Mouse (Mus musculus): ENCODE results near the gene Krtap4-6. TPM values are rescaled to one million over a fixed set of nuclear protein-coding genes. Genes with fewer than 3 reads are reported as not detected.

The Krtap4-6 gene
- polyA plus RNA-seq, 1 experiment: 0.15 TPM

GRCm38 (mm10) chr11:99633293-99633692 is 32.5 kb downstream of the Krtap4-6 start:
- Histone ChIP-seq H3K36me3 (ENCODE audit: control insufficient read depth, insufficient read depth, low read length) (no peaks in the 10 kb centered on the region), H3K4me1 (ENCODE audit: control insufficient read depth, insufficient read depth, low read length) (no peaks in the 10 kb centered on the region), H3K4me3 (ENCODE audit: control insufficient read depth, low read depth, low read length) (no peak overlapping the region), H3K27me3 (ENCODE audit: control insufficient read depth, insufficient read depth, low read length) (no peaks in the 10 kb centered on the region), H3K27ac (ENCODE audit: control insufficient read depth, insufficient read depth, low read depth, low read length) (no peak overlapping the region)
- no peak for TF ChIP-seq CTCF (IDR thresholded peaks at IDR 0.05; ENCODE audit: control insufficient read depth, insufficient read depth, insufficient replicate concordance, low read depth, low read length)
- TF ChIP-seq POLR2A (IDR thresholded peaks at IDR 0.05; ENCODE audit: control insufficient read depth, low read depth, low read length): no peak

- H3K4me3 ChIP-seq (ENCODE audit: control insufficient read depth, low read depth, low read length): no peak overlapping the region
- TF ChIP-seq POLR2A (IDR thresholded peaks at IDR 0.05; ENCODE audit: control insufficient read depth, low read depth, low read length): no peak
- TF ChIP-seq CTCF (IDR thresholded peaks at IDR 0.05; ENCODE audit: control insufficient read depth, insufficient read depth, insufficient replicate concordance, low read depth, low read length): no peak
- H3K36me3 ChIP-seq (ENCODE audit: control insufficient read depth, insufficient read depth, low read length): no peaks in the 10 kb centered on the region
- H3K4me1 ChIP-seq (ENCODE audit: control insufficient read depth, insufficient read depth, low read length): no peaks in the 10 kb centered on the region
- H3K27ac ChIP-seq (ENCODE audit: control insufficient read depth, insufficient read depth, low read depth, low read length): no peak overlapping the region
- no peaks in the 10 kb centered on the region for H3K27me3 ChIP-seq (ENCODE audit: control insufficient read depth, insufficient read depth, low read length)
These were observed 34.9 kb downstream of the Krtap4-6 start for GRCm38 (mm10) chr11:99630890-99631289.

- H3K4me3 ChIP-seq (ENCODE audit: control insufficient read depth, low read depth, low read length): no peak within 1 kb of the TSS
- no peak within 1 kb of the TSS for H3K27ac ChIP-seq (ENCODE audit: control insufficient read depth, insufficient read depth, low read depth, low read length)
- H3K27me3 ChIP-seq (ENCODE audit: control insufficient read depth, insufficient read depth, low read length): no peaks in the 10 kb centered on the region
- TF ChIP-seq POLR2A (IDR thresholded peaks at IDR 0.05; ENCODE audit: control insufficient read depth, low read depth, low read length): no peak
- TF ChIP-seq CTCF (IDR thresholded peaks at IDR 0.05; ENCODE audit: control insufficient read depth, insufficient read depth, insufficient replicate concordance, low read depth, low read length): no peak
- H3K36me3 ChIP-seq (ENCODE audit: control insufficient read depth, insufficient read depth, low read length): no peaks in the 10 kb centered on the region
- no peaks in the 10 kb centered on the region for H3K4me1 ChIP-seq (ENCODE audit: control insufficient read depth, insufficient read depth, low read length)
These were observed 37.6 kb downstream of the Krtap4-6 start, which contains the start of gene Krtap4-1 for GRCm38 (mm10) chr11:99628138-99628537. Gene Krtap4-1, minus strand, starts transcription at chr11:99628238.

- Histone ChIP-seq H3K36me3 (ENCODE audit: control insufficient read depth, insufficient read depth, low read length) (no peaks in the 10 kb centered on the region), H3K4me3 (ENCODE audit: control insufficient read depth, low read depth, low read length) (no peak within 1 kb of the TSS), H3K4me1 (ENCODE audit: control insufficient read depth, insufficient read depth, low read length) (no peaks in the 10 kb centered on the region), H3K27ac (ENCODE audit: control insufficient read depth, insufficient read depth, low read depth, low read length) (no peak within 1 kb of the TSS), H3K27me3 (ENCODE audit: control insufficient read depth, insufficient read depth, low read length) (no peaks in the 10 kb centered on the region)
- no peak for TF ChIP-seq CTCF (IDR thresholded peaks at IDR 0.05; ENCODE audit: control insufficient read depth, insufficient read depth, insufficient replicate concordance, low read depth, low read length)
- no peak for TF ChIP-seq POLR2A (IDR thresholded peaks at IDR 0.05; ENCODE audit: control insufficient read depth, low read depth, low read length)
These were observed 45.4 kb downstream of the Krtap4-6 start, which contains the start of gene Gm11562 for GRCm38 (mm10) chr11:99620335-99620734. Gene Gm11562, minus strand, starts transcription at chr11:99620435.

Other genes starting within 250 kb of the Krtap4-6 start
- 0.07 TPM in 1 of 2 replicates, not detected in the other for gene Krt12, start 243.7 kb downstream of the Krtap4-6 start, polyA plus RNA-seq (2012; rRNA removed)
- 0.06 and 0.14 TPM in 2 replicates for gene Krt20, start 227.8 kb downstream of the Krtap4-6 start, polyA plus RNA-seq (2012; rRNA removed)
- gene Krt23, start 172.8 kb downstream of the Krtap4-6 start, polyA plus RNA-seq (2012; rRNA removed): 0.24 and 0.53 TPM in 2 replicates
- gene Krt39, start 144.6 kb downstream of the Krtap4-6 start, polyA plus RNA-seq (2012; rRNA removed): 0.22 and 0.26 TPM in 2 replicates
- gene Krt40, start 122.8 kb downstream of the Krtap4-6 start, polyA plus RNA-seq (2012; rRNA removed): not detected in 2 replicates
- gene Krtap3-3, start 115.1 kb downstream of the Krtap4-6 start, polyA plus RNA-seq (2012; rRNA removed): not detected in 2 replicates
- not detected in 2 replicates for gene Krtap3-2, start 109.1 kb downstream of the Krtap4-6 start, polyA plus RNA-seq (2012; rRNA removed)
- not detected in 2 replicates for gene Gm11939, start 106.5 kb downstream of the Krtap4-6 start, polyA plus RNA-seq (2012; rRNA removed)
- gene Krtap3-1, start 99.3 kb downstream of the Krtap4-6 start, polyA plus RNA-seq (2012; rRNA removed): 0.48 TPM in 1 of 2 replicates, not detected in the other
- gene Krtap1-5, start 84.9 kb downstream of the Krtap4-6 start, polyA plus RNA-seq (2012; rRNA removed): not detected in 2 replicates
- not detected in 2 replicates for gene Krtap1-4, start 82.3 kb downstream of the Krtap4-6 start, polyA plus RNA-seq (2012; rRNA removed)
- 0.12 TPM in 1 of 2 replicates, not detected in the other for gene Krtap1-3, start 74.6 kb downstream of the Krtap4-6 start, polyA plus RNA-seq (2012; rRNA removed)
- not detected in 2 replicates for gene Krtap9-3, start 67.9 kb downstream of the Krtap4-6 start, polyA plus RNA-seq (2012; rRNA removed)
- gene Gm11938, start 62.7 kb downstream of the Krtap4-6 start, polyA plus RNA-seq (2012; rRNA removed): not detected in 2 replicates
- gene Gm11937, start 55.8 kb downstream of the Krtap4-6 start, polyA plus RNA-seq (2012; rRNA removed): not detected in 2 replicates
- 0.13 and 0.26 TPM in 2 replicates for gene Krtap2-4, start 51.1 kb downstream of the Krtap4-6 start, polyA plus RNA-seq (2012; rRNA removed)
- not detected in 2 replicates for gene Gm11562, start 45.5 kb downstream of the Krtap4-6 start, polyA plus RNA-seq (2012; rRNA removed)
- not detected in 2 replicates for gene Krtap4-1, start 37.7 kb downstream of the Krtap4-6 start, polyA plus RNA-seq (2012; rRNA removed)
- not detected in 2 replicates for gene Krtap4-2, start 30.9 kb downstream of the Krtap4-6 start, polyA plus RNA-seq (2012; rRNA removed)
- not detected in 2 replicates for gene Krtap4-7, start 21.9 kb downstream of the Krtap4-6 start, polyA plus RNA-seq (2012; rRNA removed)
- gene Gm11555, start 15.7 kb downstream of the Krtap4-6 start, polyA plus RNA-seq (2012; rRNA removed): not detected in 2 replicates
- not detected in 2 replicates for gene Gm11563, start 7.0 kb downstream of the Krtap4-6 start, polyA plus RNA-seq (2012; rRNA removed)
- not detected in 2 replicates for gene Gm14190, start 24.8 kb upstream of the Krtap4-6 start, polyA plus RNA-seq (2012; rRNA removed)
- gene Gm14180, start 68.3 kb upstream of the Krtap4-6 start, polyA plus RNA-seq (2012; rRNA removed): not detected in 2 replicates
- not detected in 2 replicates for gene Gm11595, start 107.0 kb upstream of the Krtap4-6 start, polyA plus RNA-seq (2012; rRNA removed)
- gene Krtap4-8, start 114.7 kb upstream of the Krtap4-6 start, polyA plus RNA-seq (2012; rRNA removed): not detected in 2 replicates
- not detected in 2 replicates for gene Krtap4-9, start 119.2 kb upstream of the Krtap4-6 start, polyA plus RNA-seq (2012; rRNA removed)
- gene Gm11596, start 127.5 kb upstream of the Krtap4-6 start, polyA plus RNA-seq (2012; rRNA removed): not detected in 2 replicates
- not detected in 2 replicates for gene Gm11569, start 133.0 kb upstream of the Krtap4-6 start, polyA plus RNA-seq (2012; rRNA removed)
- gene Gm11554, start 138.5 kb upstream of the Krtap4-6 start, polyA plus RNA-seq (2012; rRNA removed): not detected in 2 replicates
- gene Krtap4-13, start 143.9 kb upstream of the Krtap4-6 start, polyA plus RNA-seq (2012; rRNA removed): 0.14 and 0.28 TPM in 2 replicates
- 0.22 and 0.34 TPM in 2 replicates for gene Gm11564, start 149.7 kb upstream of the Krtap4-6 start, polyA plus RNA-seq (2012; rRNA removed)
- not detected in 2 replicates for gene 2300003K06Rik, start 172.1 kb upstream of the Krtap4-6 start, polyA plus RNA-seq (2012; rRNA removed)
- not detected in 2 replicates for gene Krtap4-16, start 185.6 kb upstream of the Krtap4-6 start, polyA plus RNA-seq (2012; rRNA removed)
- gene Gm11568, start 192.0 kb upstream of the Krtap4-6 start, polyA plus RNA-seq (2012; rRNA removed): not detected in 2 replicates
- not detected in 2 replicates for gene Gm11559, start 198.5 kb upstream of the Krtap4-6 start, polyA plus RNA-seq (2012; rRNA removed)
- not detected in 2 replicates for gene Krtap9-1, start 207.4 kb upstream of the Krtap4-6 start, polyA plus RNA-seq (2012; rRNA removed)
- not detected in 2 replicates for gene Gm11567, start 213.2 kb upstream of the Krtap4-6 start, polyA plus RNA-seq (2012; rRNA removed)
- not detected in 2 replicates for gene Krtap31-1, start 242.0 kb upstream of the Krtap4-6 start, polyA plus RNA-seq (2012; rRNA removed)
- gene Gm11565, start 248.8 kb upstream of the Krtap4-6 start, polyA plus RNA-seq (2012; rRNA removed): 3.6 and 3.9 TPM in 2 replicates